ENCODE assay signal across 22 mouse cellular contexts in genomic region chr7:132231476-132231875, GRCm38 (mm10).
A peak's percentile ranks its signal among the peaks of the same experiment; 100 is the strongest.
DNase-seq lines count a peak whose midpoint lies in the region; ATAC-seq and TF ChIP-seq lines count a peak whose summit lies in the region.
"Had no signal": no experiment of that assay in that cellular context is flagged by ENCODE, and none has a peak within 500 bp of the region (broad histone marks: within the 10 kb centered on the region; RNA-seq: fewer than 3 reads in every experiment).

No protein-coding gene starts in this region.

- 0 out of 2 replicates have a peak, but pooled peaks have one; percentile 6 for ATAC-seq in intestine, postnatal 0 days
- no peak for ATAC-seq in intestine, embryonic 15.5 days
- ATAC-seq in stomach, postnatal 0 days (ENCODE audit: low FRiP score, low TSS enrichment): peak; percentile 88
- ATAC-seq in hindbrain, embryonic 13.5 days (ENCODE audit: low FRiP score): no peak
- ATAC-seq: activated CD4-positive, CD25-positive, alpha-beta regulatory T cell, adult 4 months; forebrain, embryonic 14.5 days; midbrain, embryonic 16.5 days had no signal

- H3K9ac ChIP-seq in intestine, postnatal 0 days (ENCODE audit: low read depth, low read length): no peak overlapping the region
- H3K9ac ChIP-seq in intestine, embryonic 15.5 days: no peak overlapping the region
- no peak overlapping the region for H3K9ac ChIP-seq in stomach, postnatal 0 days (ENCODE audit: low read length)
- H3K9ac ChIP-seq in hindbrain, embryonic 13.5 days: no peak overlapping the region
- H3K9ac ChIP-seq: heart, embryonic 15.5 days had no signal

- TF ChIP-seq EP300 in stomach, postnatal 0 days (optimal IDR thresholded peaks at IDR 0.05): no peak

- H3K27me3 ChIP-seq in intestine, postnatal 0 days (replicated peaks; ENCODE audit: control insufficient read depth, insufficient read depth, low read length): no peaks in the 10 kb centered on the region
- no peaks in the 10 kb centered on the region for H3K27me3 ChIP-seq in intestine, embryonic 15.5 days (replicated peaks)
- no peaks in the 10 kb centered on the region for H3K27me3 ChIP-seq in stomach, postnatal 0 days (ENCODE audit: control insufficient read depth, insufficient read depth, low read length)
- no peaks in the 10 kb centered on the region for H3K27me3 ChIP-seq in hindbrain, embryonic 13.5 days
- H3K27me3 ChIP-seq: heart, embryonic 15.5 days had no signal

- no peak overlapping the region for H3K27ac ChIP-seq in intestine, postnatal 0 days (ENCODE audit: low read depth, low read length)
- H3K27ac ChIP-seq in intestine, embryonic 15.5 days: no peak overlapping the region
- H3K27ac ChIP-seq in stomach, postnatal 0 days (replicated peaks): peak overlapping the region; percentile 58; the same call in 1 of the 2 replicates
- H3K27ac ChIP-seq in hindbrain, embryonic 13.5 days: no peak overlapping the region
- H3K27ac ChIP-seq: heart, embryonic 15.5 days; left cerebral cortex, adult 2 months had no signal

- H3K4me3 ChIP-seq in intestine, postnatal 0 days (ENCODE audit: low read depth, low read length): no peak overlapping the region
- H3K4me3 ChIP-seq in intestine, embryonic 15.5 days (replicated peaks): no peak overlapping the region
- H3K4me3 ChIP-seq in stomach, postnatal 0 days (ENCODE audit: low read depth, low read length): no peak overlapping the region
- no peak overlapping the region for H3K4me3 ChIP-seq in hindbrain, embryonic 13.5 days
- H3K4me3 ChIP-seq: heart, embryonic 15.5 days; left cerebral cortex, adult 2 months had no signal

- peak; percentile 45 to 70 for DNase-seq in urinary bladder, adult 18-20 months (ENCODE audit: low spot score in 2 of 2)
- DNase-seq in urinary bladder, postnatal 10 days (ENCODE audit: low spot score): no peak
- peak; percentile 50 for DNase-seq in large intestine, adult 2 months (ENCODE audit: low read depth, low spot score)
- peak; percentile 70 for DNase-seq in stomach, postnatal 0 days (ENCODE audit: low spot score)
- DNase-seq: adrenal gland, postnatal 10 days; gastrocnemius, postnatal 36 days; heart, postnatal 4 days; kidney, adult 8-10 months; kidney, postnatal 14 days; layer of hippocampus, adult 9-11 months; left cerebral cortex, postnatal 4 days; liver; right cerebral cortex, postnatal 25 days; thymus, postnatal 36 days had no signal

- H3K4me2 ChIP-seq in intestine, postnatal 0 days (replicated peaks; ENCODE audit: low read depth): no peak overlapping the region
- H3K4me2 ChIP-seq in intestine, embryonic 15.5 days (replicated peaks): no peak overlapping the region
- H3K4me2 ChIP-seq in stomach, postnatal 0 days (replicated peaks; ENCODE audit: low read depth): no peak overlapping the region
- no peak overlapping the region for H3K4me2 ChIP-seq in hindbrain, embryonic 13.5 days
- H3K4me2 ChIP-seq: heart, embryonic 15.5 days had no signal

- WGBS in intestine, postnatal 0 days: 61% methylated on average over 3 of the region's 3 CpGs
- 74% methylated on average over 3 of the region's 3 CpGs for WGBS in intestine, embryonic 15.5 days
- 28% methylated on average over 3 of the region's 3 CpGs for WGBS in large intestine, adult 2 months
- 53% methylated on average over 3 of the region's 3 CpGs for WGBS in stomach, postnatal 0 days
- WGBS in hindbrain, embryonic 13.5 days: 90% methylated on average over 3 of the region's 3 CpGs

- no peaks in the 10 kb centered on the region for H3K4me1 ChIP-seq in intestine, postnatal 0 days (replicated peaks; ENCODE audit: control insufficient read depth, insufficient read depth, low read length)
- 0 out of 2 replicates have a peak, but pooled peaks cover 2% of the 10 kb centered on the region for H3K4me1 ChIP-seq in intestine, embryonic 15.5 days (replicated peaks)
- H3K4me1 ChIP-seq in stomach, postnatal 0 days (replicated peaks; ENCODE audit: control insufficient read depth, insufficient read depth): peaks cover 9% of the 10 kb centered on the region; the same call in 1 of the 2 replicates
- H3K4me1 ChIP-seq in hindbrain, embryonic 13.5 days (replicated peaks): peaks cover 10% of the 10 kb centered on the region; the same call in 1 of the 2 replicates

- H3K9me3 ChIP-seq in intestine, postnatal 0 days (ENCODE audit: control insufficient read depth): no peaks in the 10 kb centered on the region
- no peaks in the 10 kb centered on the region for H3K9me3 ChIP-seq in intestine, embryonic 15.5 days
- no peaks in the 10 kb centered on the region for H3K9me3 ChIP-seq in stomach, postnatal 0 days (ENCODE audit: control insufficient read depth, low read length)
- H3K9me3 ChIP-seq in hindbrain, embryonic 13.5 days: no peaks in the 10 kb centered on the region
- H3K9me3 ChIP-seq: heart, embryonic 15.5 days had no signal

- no peak for TF ChIP-seq CTCF in intestine, postnatal 0 days (IDR thresholded peaks at IDR 0.05; ENCODE audit: low read depth)
- TF ChIP-seq CTCF in stomach, postnatal 0 days (IDR thresholded peaks at IDR 0.05; ENCODE audit: low read depth): no peak

- H3K36me3 ChIP-seq in intestine, postnatal 0 days (ENCODE audit: control insufficient read depth, insufficient read depth): no peaks in the 10 kb centered on the region; the same call in 1 of the 2 replicates
- peaks cover 4% of the 10 kb centered on the region; the same call in 1 of the 2 replicates for H3K36me3 ChIP-seq in intestine, embryonic 15.5 days
- H3K36me3 ChIP-seq in stomach, postnatal 0 days (ENCODE audit: control insufficient read depth, insufficient read depth, low read length): no peaks in the 10 kb centered on the region
- H3K36me3 ChIP-seq in hindbrain, embryonic 13.5 days: peaks cover 10% of the 10 kb centered on the region
- H3K36me3 ChIP-seq: heart, embryonic 15.5 days had no signal

Comparison
In these comparisons a context has a peak if more than half of its experiments do, and no peak if none do; other contexts are left out.
1. ATAC-seq: peak in intestine, postnatal 0 days (single experiment) and stomach, postnatal 0 days (single experiment); none in intestine, embryonic 15.5 days (single experiment) and hindbrain, embryonic 13.5 days (single experiment).